Mouse (Mus musculus): ENCODE data around the gene Snupn.

DNA sequence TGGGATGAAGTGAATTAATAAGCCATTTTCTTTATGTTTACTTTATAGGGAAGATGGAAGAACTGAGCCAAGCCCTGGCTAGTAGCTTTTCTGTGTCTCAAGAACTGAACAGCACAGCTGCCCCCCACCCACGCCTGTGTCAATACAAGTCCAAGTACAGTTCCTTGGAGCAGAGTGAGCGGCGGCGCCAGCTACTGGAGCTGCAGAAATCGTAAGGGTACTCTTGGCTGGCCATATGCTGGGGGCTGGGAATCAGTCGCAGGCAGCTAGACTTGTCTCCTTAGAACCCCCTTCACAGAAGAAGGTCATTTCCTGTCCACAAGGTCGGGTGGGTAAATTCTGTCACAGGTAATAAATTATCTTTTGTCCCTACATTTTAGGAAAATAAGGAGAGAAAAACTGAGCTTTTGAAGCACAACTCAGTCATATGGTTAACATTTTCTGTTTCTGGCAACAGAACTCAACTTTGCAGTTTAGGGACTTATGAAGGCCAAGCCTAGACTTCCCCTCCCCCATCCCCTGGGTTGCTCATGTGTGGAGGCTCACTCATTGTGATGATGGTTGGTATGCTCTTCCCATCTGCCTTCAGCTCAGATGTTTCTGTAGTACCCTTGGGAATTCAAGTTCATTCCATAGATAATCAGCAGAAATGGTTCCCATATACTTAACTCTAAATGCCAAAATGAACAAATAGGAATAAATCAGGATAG is 6.4 kb downstream of the Snupn start:
- no peak for TF ChIP-seq POLR2A (IDR thresholded peaks at IDR 0.05; ENCODE audit: borderline replicate concordance, insufficient read depth, low read length)
- no peak for TF ChIP-seq CTCF (IDR thresholded peaks at IDR 0.05; ENCODE audit: borderline replicate concordance, insufficient read depth, low read depth, low read length)

All from cerebellum, adult 2 months (tissue).